Mouse (Mus musculus) gonadal fat pad, adult 2 months (tissue): ENCODE results near the gene Zc3h7b. TPM values are rescaled to one million over a fixed set of nuclear protein-coding genes. Genes with fewer than 3 reads are reported as not detected.

Experiments used
- DNase-seq: peaks from one replicate; pipeline ENCODE4 v3.0.0-alpha.2; 2012; ENCODE audit warnings: low read depth
- polyA plus RNA-seq: library from polyadenylated mRNA; depleted of rRNA; stranded (reverse); fragments of >200 nt; gene quantifications from 2 replicates; pipeline ENCODE4 v1.2.3, GENCODE M21; 2012; rRNA removed

Zc3h7b gene
- polyA plus RNA-seq, 1 experiment, result 30.6 TPM

GRCm38 (mm10) chr15:81845724-81846123, 100.9 kb downstream of the Zc3h7b start:
- no peak for DNase-seq

Other genes starting within 250 kb of the Zc3h7b start
- gene Ep300, start 159.7 kb upstream of the Zc3h7b start, polyA plus RNA-seq, result 24.6 and 41.9 TPM in 2 replicates
- 15.9 and 16.5 TPM in 2 replicates for gene L3mbtl2, start 81.2 kb upstream of the Zc3h7b start, polyA plus RNA-seq
- gene Chadl, start 47.8 kb upstream of the Zc3h7b start, polyA plus RNA-seq, result 2.1 and 3.4 TPM in 2 replicates
- 30.1 and 30.4 TPM in 2 replicates for gene Rangap1, start 473 bp downstream of the Zc3h7b start, polyA plus RNA-seq
- gene Tef, start 57.4 kb downstream of the Zc3h7b start, polyA plus RNA-seq, result 60.0 and 63.8 TPM in 2 replicates
- gene Tob2, start 113.7 kb downstream of the Zc3h7b start, polyA plus RNA-seq, result 25.8 and 37.8 TPM in 2 replicates
- 31.5 and 41.4 TPM in 2 replicates for gene Phf5a, start 126.9 kb downstream of the Zc3h7b start, polyA plus RNA-seq
- gene Aco2, start 127.3 kb downstream of the Zc3h7b start, polyA plus RNA-seq, result 305 and 314 TPM in 2 replicates
- 14.1 and 17.0 TPM in 2 replicates for gene Polr3h, start 181.2 kb downstream of the Zc3h7b start, polyA plus RNA-seq
- 10.0 and 13.9 TPM in 2 replicates for gene Csdc2, start 191.7 kb downstream of the Zc3h7b start, polyA plus RNA-seq
- 59.5 and 76.2 TPM in 2 replicates for gene Pmm1, start 215.9 kb downstream of the Zc3h7b start, polyA plus RNA-seq
- gene 1700029P11Rik, start 235.5 kb downstream of the Zc3h7b start, polyA plus RNA-seq, result 0.35 and 0.52 TPM in 2 replicates
- 13.5 and 13.8 TPM in 2 replicates for gene Xrcc6, start 242.8 kb downstream of the Zc3h7b start, polyA plus RNA-seq